Mouse (Mus musculus) adrenal gland (tissue): ENCODE measurements around the gene Efcab11.

Experiments
- intact Hi-C: fragments of 180-260 bp; cut with DNase I; formaldehyde crosslinking; loops from one replicate; pipeline ENCODE4 v1.15.1; 2025
- long read RNA-seq, 2 experiments: library from polyadenylated mRNA; unstranded; transcript quantifications; one replicate each; pipeline ENCODE4 v2.0.0; 2020; ENCODE audit warnings: borderline replicate concordance in 1 of 2; ENCODE audit not compliant: insufficient replicate concordance in 1 of 2

Gene Efcab11
- long read RNA-seq, experiment 1, partial matches to known transcripts: 1 of 1 reads
- long read RNA-seq, experiment 1, other reads (novel, unspliced or antisense): 0 of 1 reads
- long read RNA-seq, experiment 2: 0 reads

- intact Hi-C loops: no loop called here
These were observed at the start of gene Efcab11, which contains the start of gene Tdp1 for GRCm38 (mm10) chr12:99884269-99885261. TSS of gene Efcab11 (minus strand) at chr12:99884439. TSS of gene Tdp1 (plus strand) at chr12:99884517.

- intact Hi-C loops: no loop called here
These were observed 49.4 kb upstream of the Efcab11 start for GRCm38 (mm10) chr12:99933630-99934029.

- intact Hi-C loops: no loop called here
These were observed 48.0 kb upstream of the Efcab11 start for GRCm38 (mm10) chr12:99932245-99932644.

GRCm38 (mm10) chr12:99929160-99929559 is 44.9 kb upstream of the Efcab11 start:
- intact Hi-C loops: no loop called here

GRCm38 (mm10) chr12:99928311-99928710 is 44.1 kb upstream of the Efcab11 start:
- intact Hi-C loops: no loop called here

GRCm38 (mm10) chr12:99923703-99924102 is 39.5 kb upstream of the Efcab11 start:
- intact Hi-C loops: no loop called here

- intact Hi-C loops: no loop called here
These were observed 38.9 kb upstream of the Efcab11 start for GRCm38 (mm10) chr12:99923131-99923606.

- intact Hi-C loops: no loop called here
These were observed 36.8 kb upstream of the Efcab11 start for GRCm38 (mm10) chr12:99921045-99921444.

GRCm38 (mm10) chr12:99919636-99920035 is 35.4 kb upstream of the Efcab11 start:
- intact Hi-C loops: no loop called here

GRCm38 (mm10) chr12:99917800-99918427 is 33.7 kb upstream of the Efcab11 start:
- intact Hi-C loops: no loop called here

- intact Hi-C loops: no loop called here
These were observed 27.2 kb upstream of the Efcab11 start for GRCm38 (mm10) chr12:99911466-99911865.

- intact Hi-C loops: no loop called here
These were observed 20.3 kb upstream of the Efcab11 start for GRCm38 (mm10) chr12:99904537-99904936.

GRCm38 (mm10) chr12:99902867-99903370 is 18.7 kb upstream of the Efcab11 start:
- intact Hi-C loops: loop anchor here (2.0 kb wide), 1 partner anchor 202 kb away; no protein-coding TSS in a partner anchor

GRCm38 (mm10) chr12:99901973-99902866 is 18.0 kb upstream of the Efcab11 start:
- intact Hi-C loops: loop anchor here (2.0 kb wide), 2 partner anchors 63 to 203 kb away; partner anchors contain the start of gene Kcnk13

- intact Hi-C loops: loop anchor here (2.0 kb wide), 1 partner anchor 65 kb away; the partner anchor contains the start of gene Kcnk13
These were observed 15.8 kb upstream of the Efcab11 start for GRCm38 (mm10) chr12:99899991-99900390.

GRCm38 (mm10) chr12:99898248-99898870 is 14.1 kb upstream of the Efcab11 start:
- intact Hi-C loops: no loop called here

- intact Hi-C loops: no loop called here
These were observed 13.6 kb upstream of the Efcab11 start for GRCm38 (mm10) chr12:99897846-99898245.

GRCm38 (mm10) chr12:99885282-99885901 is 1.2 kb upstream of the Efcab11 start:
- intact Hi-C loops: no loop called here

GRCm38 (mm10) chr12:99883713-99884105 is 530 bp downstream of the Efcab11 start:
- intact Hi-C loops: no loop called here
